Mouse (Mus musculus): Measurements from ENCODE around the gene Tnni3.

GRCm38 (mm10) chr7:4537181-4537580, 13.2 kb upstream of the Tnni3 start:
- TF ChIP-seq CTCF (IDR thresholded peaks at IDR 0.05; ENCODE audit: low read depth, low read length), result no peak
- no peak for TF ChIP-seq EP300 (IDR thresholded peaks at IDR 0.05; ENCODE audit: insufficient read depth, low read depth, low read length)
- no peak for TF ChIP-seq POLR2A (IDR thresholded peaks at IDR 0.05; ENCODE audit: insufficient read depth, low read length)

All from ES-Bruce4 (cell line).